Mouse (Mus musculus) cerebellum, postnatal 36 days (tissue): ENCODE results near the gene Defb22.

Source experiments
- DNase-seq, 2 experiments: peaks; one replicate each; pipeline ENCODE4 v3.0.0; 2021 to 2022; ENCODE audit warnings: mixed read lengths in 2 of 2

Defb22 gene

DNA sequence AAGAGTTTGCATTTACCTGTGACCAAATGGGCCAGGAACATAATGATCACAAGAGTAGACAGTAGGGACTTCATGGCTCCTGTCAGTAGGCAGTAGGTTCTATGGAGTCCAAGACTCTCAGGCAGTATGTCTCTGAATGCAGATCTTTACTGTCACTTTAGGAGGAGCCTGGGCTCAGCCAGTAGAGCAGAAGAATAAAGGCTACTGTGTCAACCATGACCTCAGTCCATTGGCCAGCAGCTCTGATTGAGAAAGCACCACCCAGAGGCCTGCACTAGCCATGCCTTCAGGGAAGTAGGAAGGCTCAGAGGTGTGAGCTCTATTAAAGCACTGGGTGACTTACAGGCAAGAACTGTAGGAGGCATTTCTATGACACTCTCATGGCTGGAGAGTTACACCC lies at the start of gene Defb22:
Gene Defb22, minus strand, starts transcription at position 101 of the 400 bp plus-strand sequence.
- no peak for DNase-seq

DNA sequence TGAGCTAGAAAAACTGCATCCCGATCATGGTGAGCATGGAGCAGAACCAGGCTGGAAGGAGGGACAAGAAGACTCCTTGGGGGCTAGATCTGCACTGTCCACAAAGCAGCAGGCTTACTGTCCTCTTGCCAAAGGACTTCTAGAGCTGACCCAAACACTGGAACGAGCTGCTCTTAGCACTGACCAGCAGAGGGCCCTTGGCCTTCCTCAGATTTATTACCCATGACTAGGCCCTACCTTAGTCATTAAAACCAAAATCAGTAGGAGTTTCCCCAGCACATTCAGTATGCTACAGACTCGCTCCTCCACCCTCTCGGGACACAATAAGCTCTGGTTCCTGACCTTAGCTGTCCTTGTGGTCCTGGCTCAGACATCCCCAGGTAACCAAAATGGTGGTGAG lies 28.0 kb upstream of the Defb22 start, which contains the start of gene Defb28:
Gene Defb28, plus strand, starts transcription at position 275 of the 400 bp plus-strand sequence.
- no peak for DNase-seq

DNA sequence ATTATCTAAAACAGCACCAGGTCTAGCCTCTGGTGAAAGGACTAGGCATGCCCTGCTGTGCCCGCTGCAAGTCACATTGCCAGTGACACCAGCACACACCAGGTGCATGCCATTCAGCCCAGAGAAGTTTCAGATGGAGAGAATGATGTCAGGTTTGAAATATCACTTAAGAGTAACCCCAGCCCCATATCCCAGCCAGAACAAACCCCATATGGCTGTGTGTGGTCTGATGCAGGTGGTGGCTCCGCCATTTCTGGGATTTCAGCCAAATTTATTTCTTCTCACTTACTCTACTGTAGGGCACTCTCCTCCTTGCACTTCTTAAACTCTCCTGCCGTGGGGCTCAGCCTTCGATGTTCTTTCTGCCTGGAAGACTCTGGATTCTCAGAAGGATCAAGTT lies 26.1 kb upstream of the Defb22 start:
- DNase-seq: no peak

GRCm38 (mm10) chr2:152511592-152511991 lies 21.7 kb upstream of the Defb22 start, which contains the start of gene Defb26:
Gene Defb26 (minus strand): TSS chr2:152511692.
- DNase-seq: no peak

- DNase-seq: no peak
Measured at GRCm38 (mm10) chr2:152503950-152504349, 14.0 kb upstream of the Defb22 start.

DNA sequence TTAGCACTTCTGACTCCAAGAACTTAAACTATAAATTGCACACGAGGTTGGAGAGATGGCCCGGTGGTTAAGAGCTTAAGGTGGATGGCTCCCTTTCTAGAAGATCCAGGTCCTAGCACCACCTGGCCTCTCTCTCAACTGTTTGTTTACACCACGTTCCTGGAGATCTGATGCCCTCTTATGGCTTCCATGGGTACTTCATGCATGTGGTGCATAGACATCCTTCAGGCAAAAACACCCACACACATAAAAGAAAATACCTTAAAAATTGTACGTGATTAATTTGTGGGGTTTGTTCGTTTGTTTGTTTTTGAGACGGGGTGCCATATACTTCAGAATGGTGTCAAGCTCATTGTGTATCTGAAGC lies 10.9 kb upstream of the Defb22 start:
- no peak for DNase-seq

- no peak for DNase-seq
Measured at GRCm38 (mm10) chr2:152500204-152500862, 10.4 kb upstream of the Defb22 start.

- DNase-seq: no peak
Measured at GRCm38 (mm10) chr2:152498020-152498419, 8.1 kb upstream of the Defb22 start.

DNA sequence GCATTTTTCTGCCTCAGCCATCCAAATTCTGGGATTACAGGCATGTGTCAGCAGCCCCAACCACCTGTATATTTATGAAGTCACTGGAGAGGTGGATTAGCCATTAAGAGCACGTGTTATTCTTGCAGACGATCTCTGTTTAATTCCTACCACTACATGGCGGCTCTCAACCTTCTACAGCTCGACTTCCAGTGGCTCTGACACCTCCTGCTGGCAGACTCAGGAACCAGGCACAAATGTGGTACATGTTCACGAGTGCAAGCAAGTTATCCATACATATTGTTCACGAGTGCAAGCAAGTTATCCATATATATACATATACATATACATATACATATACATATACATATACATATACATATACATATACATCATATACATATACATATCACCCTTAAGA lies 3.2 kb upstream of the Defb22 start:
- no peak for DNase-seq

GRCm38 (mm10) chr2:152487024-152487423 lies 2.9 kb downstream of the Defb22 start:
- no peak for DNase-seq

- DNase-seq: no peak
Measured at GRCm38 (mm10) chr2:152481726-152482125, 8.2 kb downstream of the Defb22 start.

GRCm38 (mm10) chr2:152480881-152481280 lies 9.1 kb downstream of the Defb22 start:
- DNase-seq: no peak

DNA sequence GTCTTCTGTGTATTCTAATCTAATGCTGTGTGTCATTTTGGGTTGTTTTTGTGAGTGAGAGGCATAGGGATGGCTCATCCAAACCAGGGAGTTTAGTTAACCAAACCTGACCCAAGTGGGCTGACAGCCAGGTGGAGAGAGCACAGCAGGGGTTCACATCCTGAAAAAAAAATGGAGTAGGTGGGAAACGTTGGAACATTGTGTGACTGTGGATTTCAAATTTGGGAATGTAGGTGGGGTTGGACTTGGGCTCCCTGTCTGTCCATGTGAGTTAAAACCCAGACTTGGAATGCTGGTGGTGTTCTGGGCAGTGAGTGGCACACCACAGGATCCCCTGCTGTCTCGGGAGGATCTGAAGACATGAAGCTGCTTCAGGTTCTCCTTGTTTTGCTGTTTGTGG lies 13.2 kb downstream of the Defb22 start, which contains the start of gene Defb20:
Gene Defb20, plus strand, starts transcription at position 301 of the 400 bp plus-strand sequence.
- no peak for DNase-seq

DNA sequence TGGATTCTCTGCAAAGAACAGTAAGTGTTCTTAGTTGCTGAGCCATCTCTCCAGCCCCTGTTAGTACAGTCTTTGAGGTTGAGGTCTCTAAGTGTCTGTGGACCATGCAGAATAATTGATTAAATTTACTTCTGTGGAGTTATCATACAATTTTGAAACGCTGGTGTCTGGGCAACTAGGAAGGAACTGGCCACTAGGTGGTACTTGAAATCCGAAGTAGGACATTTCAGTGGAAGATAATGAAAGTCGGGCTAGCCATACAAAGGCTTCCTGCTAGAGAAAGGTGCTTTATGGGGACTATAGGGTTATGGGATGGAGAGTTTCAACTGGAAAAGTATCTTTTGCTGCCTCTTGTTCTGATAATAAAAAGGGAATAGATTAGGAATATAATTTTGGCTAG lies 17.5 kb downstream of the Defb22 start:
- no peak for DNase-seq

GRCm38 (mm10) chr2:152470973-152471372 lies 19.0 kb downstream of the Defb22 start:
- peak; percentile 25 to 47 for DNase-seq

DNA sequence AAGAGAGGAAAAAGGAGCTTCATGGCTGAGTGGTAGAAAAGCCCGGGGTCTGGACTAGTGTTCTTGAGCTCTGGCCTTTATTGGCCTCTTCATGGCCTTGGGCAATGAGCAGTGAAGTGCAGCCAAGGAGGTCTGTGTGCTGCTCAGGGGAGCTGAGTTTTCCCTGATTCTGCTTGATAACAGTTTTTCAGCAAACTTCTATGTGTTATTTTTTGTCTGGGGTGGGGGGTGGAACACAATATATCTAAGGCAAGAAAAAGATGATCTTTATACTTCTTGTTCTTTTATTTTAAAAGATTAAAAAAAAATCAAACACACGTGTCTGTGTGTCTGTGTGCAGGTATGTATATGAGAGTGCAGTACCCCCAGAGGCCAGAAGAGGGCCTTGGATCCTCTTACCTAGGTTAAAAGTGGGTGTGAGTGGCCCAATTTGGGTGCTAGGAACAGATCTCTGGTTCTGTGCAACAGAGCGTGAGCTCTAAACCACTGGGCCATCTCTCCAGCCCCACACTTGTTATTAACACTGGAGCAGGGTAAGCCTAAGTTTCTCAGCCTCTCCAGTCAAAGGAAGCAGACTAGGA lies 25.3 kb downstream of the Defb22 start, which contains the start of gene Defb23:
Gene Defb23, minus strand, starts transcription at position 51 of the 581 bp plus-strand sequence.
- DNase-seq: no peak

- no peak for DNase-seq
Measured at GRCm38 (mm10) chr2:152459241-152459640, 30.7 kb downstream of the Defb22 start.

DNA sequence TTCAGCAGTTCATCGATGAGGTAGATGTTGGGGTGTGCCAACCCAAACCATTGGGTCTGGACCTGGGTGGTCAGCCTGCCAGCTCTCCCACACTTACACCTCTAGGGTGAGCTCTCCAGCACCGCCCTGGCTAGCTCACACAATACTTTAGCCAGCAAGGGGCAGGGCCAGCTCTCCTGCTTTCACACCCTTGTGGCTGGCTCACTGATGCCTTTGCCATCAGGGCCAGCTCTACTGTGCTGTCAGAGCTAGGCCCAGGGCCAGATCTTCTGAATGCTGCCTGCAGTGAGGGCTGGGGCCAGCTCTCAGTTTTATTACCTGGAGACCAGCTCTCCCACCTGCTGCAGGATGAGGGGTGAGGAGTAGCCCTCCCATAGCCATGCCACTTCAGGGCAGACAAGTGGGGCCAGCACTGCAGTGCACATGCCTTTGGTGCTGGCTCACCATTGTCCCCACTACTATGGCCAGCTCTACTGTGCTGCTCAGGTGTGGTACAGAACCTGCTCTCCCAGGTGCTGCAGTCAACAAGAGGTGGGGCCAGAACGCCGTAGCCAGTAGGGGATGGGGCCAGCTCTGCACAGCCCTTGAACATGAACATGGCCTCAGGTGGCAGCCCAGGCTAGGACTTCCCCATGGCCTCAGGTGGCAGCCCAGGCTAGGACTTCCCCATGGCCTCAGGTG lies 37.7 kb downstream of the Defb22 start:
- peak; percentile 27 to 52 for DNase-seq

GRCm38 (mm10) chr2:152450241-152450640 lies 39.7 kb downstream of the Defb22 start:
- peak; percentile 74 to 86 for DNase-seq

DNA sequence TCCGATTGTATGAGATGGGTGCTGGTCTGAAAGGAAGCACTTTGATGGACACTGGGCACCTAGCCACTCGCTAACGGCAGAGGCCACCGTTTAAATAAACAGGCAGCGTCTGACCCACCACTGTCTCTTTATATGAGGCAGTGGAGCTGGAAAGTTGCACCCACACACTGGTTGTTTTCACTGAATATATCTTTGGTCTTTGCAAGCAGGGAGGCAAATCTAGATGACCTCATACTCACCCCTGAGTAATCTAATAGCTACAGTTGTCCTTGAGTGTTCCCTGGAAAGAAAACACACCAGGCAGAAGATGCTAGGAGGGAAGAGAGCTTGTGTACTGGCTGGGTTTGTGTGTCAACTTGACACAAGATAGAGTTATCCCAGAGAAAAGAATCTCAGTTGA lies 42.5 kb downstream of the Defb22 start:
- no peak for DNase-seq

- DNase-seq: no peak
Measured at GRCm38 (mm10) chr2:152446642-152447041, 43.3 kb downstream of the Defb22 start.

- peak; percentile 34 to 47 for DNase-seq
Measured at GRCm38 (mm10) chr2:152443281-152443680, 46.7 kb downstream of the Defb22 start.

DNA sequence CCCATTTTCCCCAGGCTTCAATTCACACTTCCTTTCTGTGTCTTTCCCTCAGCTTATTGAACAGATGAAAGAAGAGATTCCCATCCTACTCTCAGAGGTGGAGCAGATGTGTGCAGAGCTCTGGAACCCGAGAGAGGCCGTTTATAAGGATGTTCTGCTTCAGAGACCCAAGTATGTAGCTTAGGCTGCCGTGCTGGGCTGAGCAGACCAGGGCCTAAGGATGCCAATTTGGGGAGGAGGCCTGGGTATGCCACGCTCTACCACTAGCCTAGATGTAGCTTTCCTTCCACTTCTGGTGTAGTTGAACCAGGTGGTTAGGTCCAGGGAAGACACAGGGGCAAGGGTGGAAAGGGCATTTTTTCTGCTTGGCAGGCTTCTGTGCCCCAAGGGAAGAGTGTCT lies 47.6 kb downstream of the Defb22 start:
- no peak for DNase-seq

- no peak for DNase-seq
Measured at GRCm38 (mm10) chr2:152439833-152440232, 50.1 kb downstream of the Defb22 start.
